18 mouse cellular contexts compared by ENCODE assay signal in the genomic region with DNA sequence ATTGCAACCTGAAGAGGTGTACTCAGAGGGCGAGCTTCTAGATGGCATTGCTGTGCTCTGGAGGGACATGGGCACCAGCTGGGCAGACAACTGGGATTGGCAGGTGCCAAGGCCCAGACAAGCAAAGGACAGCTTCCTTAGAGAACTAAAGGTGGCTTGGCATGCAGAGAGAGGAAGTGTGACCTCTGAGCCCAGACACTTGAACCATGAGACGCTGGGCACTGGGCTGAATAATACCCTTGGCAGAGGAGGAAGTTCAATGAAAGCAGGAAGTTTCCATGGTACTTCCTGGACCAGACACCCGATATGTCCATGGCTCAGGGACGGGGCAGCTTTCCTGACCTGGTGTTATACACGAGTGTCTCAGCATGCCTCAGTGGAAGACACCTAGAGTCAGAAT. TPM values are rescaled to one million over a fixed set of nuclear protein-coding genes. Genes with fewer than 3 reads are reported as not detected.
DNase-seq lines count a peak whose midpoint lies in the region; TF ChIP-seq lines count a peak whose summit lies in the region.
"Had no signal": no experiment of that assay in that cellular context is flagged by ENCODE, and none has a peak within 500 bp of the region (broad histone marks: within the 10 kb centered on the region; RNA-seq: fewer than 3 reads in every experiment).

No protein-coding gene starts in this region.

- TF ChIP-seq CTCF in gastrocnemius, adult 2 months (IDR thresholded peaks at IDR 0.05) = no peak

- WGBS in macrophage (ENCODE audit: missing documents) = 13% methylated on average over 5 of the region's 5 CpGs

- intact Hi-C loops in gastrocnemius, adult 2 months (cut with DNase I) = no loop called here
- intact Hi-C loops in gastrocnemius, postnatal 36 days (cut with DNase I) = no loop called here

- no peak overlapping the region for H3K4me3 ChIP-seq in gastrocnemius, adult 2 months
- no peak overlapping the region for H3K4me3 ChIP-seq in macrophage (ENCODE audit: inconsistent target)
- H3K4me3 ChIP-seq: erythroblast, embryonic 14.5 days; heart, embryonic 13.5 days; hindbrain, embryonic 12.5 days; intestine, embryonic 15.5 days; limb, embryonic 12.5 days had no signal

- no peaks in the 10 kb centered on the region for H3K36me3 ChIP-seq in macrophage (ENCODE audit: inconsistent target)
- H3K36me3 ChIP-seq: heart, embryonic 13.5 days; hindbrain, embryonic 12.5 days; intestine, embryonic 15.5 days; limb, embryonic 12.5 days had no signal

- H3K79me2 ChIP-seq in macrophage (ENCODE audit: inconsistent target) = no peaks in the 10 kb centered on the region

- no peak overlapping the region for H3K27ac ChIP-seq in gastrocnemius, adult 2 months
- H3K27ac ChIP-seq in macrophage = peak overlapping the region; percentile 77
- H3K27ac ChIP-seq: hindbrain, embryonic 12.5 days; intestine, embryonic 15.5 days; limb, embryonic 12.5 days had no signal

- DNase-seq in gastrocnemius, adult 2 months = peak; percentile 11
- DNase-seq in gastrocnemius, postnatal 36 days = no peak
- DNase-seq in layer of hippocampus, adult 9-11 months = peak; percentile 76
- DNase-seq in layer of hippocampus, postnatal 10 days (ENCODE audit: low spot score in 2 of 2) = no peak
- peak; percentile 42 for DNase-seq in 416B (ENCODE audit: low read depth)
- no peak for DNase-seq in neural tube, embryonic 10.5 days (ENCODE audit: extremely low spot score, low spot score)
- DNase-seq in left cerebral cortex, adult 18-20 months (ENCODE audit: low spot score in 2 of 2) = no peak
- DNase-seq: cerebellum, adult 8-10 months; embryo, embryonic 11 days; gastrocnemius, postnatal 14 days; right cerebral cortex, postnatal 25 days; thymus, postnatal 25 days had no signal

RNA-seq across cellular contexts. Expression of gene Tgm2, which starts 28.2 kb away (rescaled TPM):
- total RNA-seq in gastrocnemius, adult 2 months (2021) = 10 to 100 TPM; 44.2 to 55.4 TPM
- total RNA-seq in gastrocnemius, postnatal 36 days (2021) = 10 to 100 TPM; 41.0 to 53.1 TPM
- 1 to 10 TPM; 5.7 to 6.8 TPM for total RNA-seq in layer of hippocampus, postnatal 10 days (2021)
- total RNA-seq in macrophage (2018; cell fraction: chromatin; rRNA removed) = 100 to 1,000 TPM in 16 of 26 experiments, 10 to 100 TPM in 10; 13.2 to 775 (median 263) TPM
- total RNA-seq in macrophage (2018; cell fraction: cytosol; rRNA removed) = 100 to 1,000 TPM in 15 of 26 experiments, 10 to 100 TPM in 11; 40.0 to 448 (median 113) TPM
- 100 to 1,000 TPM in 20 of 26 experiments, 10 to 100 TPM in 6; 31.5 to 764 (median 230) TPM for total RNA-seq in macrophage (2018; cell fraction: nucleus; rRNA removed)
- polyA plus RNA-seq in macrophage (2018) = 98.8 to 168 TPM (median 120 TPM) in 3 replicates
- 10 to 100 TPM; 10.7 to 10.8 TPM for total RNA-seq in left cerebral cortex, adult 18-20 months (2021)

RNA-seq across cellular contexts. Expression of gene D630003M21Rik, which starts 54.6 kb away (rescaled TPM):
- total RNA-seq in gastrocnemius, adult 2 months (2021) = 1 to 10 TPM; 1.2 to 2.2 TPM
- 1 to 10 TPM; 2.2 TPM for total RNA-seq in gastrocnemius, postnatal 36 days (2021)
- total RNA-seq in layer of hippocampus, postnatal 10 days (2021) = 1 to 10 TPM; 4.3 to 4.4 TPM
- under 1 TPM in 4 of 26 experiments, not detected in 22; 0.13 to 0.77 (median 0.36) TPM for total RNA-seq in macrophage (2018; cell fraction: chromatin; rRNA removed)
- total RNA-seq in macrophage (2018; cell fraction: cytosol; rRNA removed) = under 1 TPM in 5 of 26 experiments, not detected in 21; 0.04 to 0.10 (median 0.07) TPM
- under 1 TPM in 1 of 26 experiments, not detected in 25; 0.34 TPM for total RNA-seq in macrophage (2018; cell fraction: nucleus; rRNA removed)
- not detected in 3 replicates for polyA plus RNA-seq in macrophage (2018)
- total RNA-seq in left cerebral cortex, adult 18-20 months (2021) = 1 to 10 TPM; 3.2 to 3.8 TPM

Comparison
In these comparisons a context has a peak if more than half of its experiments do, and no peak if none do; other contexts are left out.
1. DNase-seq: peak in gastrocnemius, adult 2 months (single experiment), layer of hippocampus, adult 9-11 months (single experiment) and 416B (single experiment); none in gastrocnemius, postnatal 36 days (0 of 2), layer of hippocampus, postnatal 10 days (0 of 2), neural tube, embryonic 10.5 days (single experiment) and left cerebral cortex, adult 18-20 months (0 of 2).